Mouse (Mus musculus) left cerebral cortex, adult 8-10 months (tissue): ENCODE results near the gene Zfp398. TPM values are rescaled to one million over a fixed set of nuclear protein-coding genes. Genes with fewer than 3 reads are reported as not detected.
"Not testable (repeated sequence)": the region's sequence is repeated elsewhere in the genome, so short reads cannot be mapped to it uniquely, and the experiment has no call there.

Experiments
- DNase-seq, 2 experiments: peaks; one replicate each; pipeline ENCODE4 v3.0.0; 2022; ENCODE audit warnings: low spot score in 2 of 2
- total RNA-seq, 4 experiments: library from RNA; stranded (reverse); gene quantifications; 2 replicates each; pipeline ENCODE4 v1.2.4; 2022

The Zfp398 gene
- total RNA-seq, 4 experiments from 2014 or later: 19.2 to 24.5 (median 20.1) TPM

DNA sequence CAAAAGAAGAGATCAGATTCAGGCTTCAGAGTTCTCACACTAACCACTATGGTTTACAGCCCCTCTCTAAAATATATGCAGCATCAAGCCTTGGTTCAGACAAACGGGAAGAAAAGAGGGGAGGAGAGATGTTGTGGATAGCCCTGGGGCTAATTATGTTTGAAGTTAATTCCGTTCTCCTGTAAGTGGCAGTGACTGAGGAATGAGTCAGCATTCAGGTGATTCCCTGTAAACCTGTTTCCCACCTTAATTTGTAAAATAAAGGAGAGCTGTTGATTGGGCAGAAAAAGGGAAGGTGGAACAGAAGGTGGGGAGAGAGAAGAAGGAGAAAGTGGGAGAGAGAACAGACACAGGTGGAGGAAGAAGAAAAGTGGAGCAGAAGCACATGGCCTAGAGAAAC, 11.2 kb upstream of the Zfp398 start:
- no peak for DNase-seq

DNA sequence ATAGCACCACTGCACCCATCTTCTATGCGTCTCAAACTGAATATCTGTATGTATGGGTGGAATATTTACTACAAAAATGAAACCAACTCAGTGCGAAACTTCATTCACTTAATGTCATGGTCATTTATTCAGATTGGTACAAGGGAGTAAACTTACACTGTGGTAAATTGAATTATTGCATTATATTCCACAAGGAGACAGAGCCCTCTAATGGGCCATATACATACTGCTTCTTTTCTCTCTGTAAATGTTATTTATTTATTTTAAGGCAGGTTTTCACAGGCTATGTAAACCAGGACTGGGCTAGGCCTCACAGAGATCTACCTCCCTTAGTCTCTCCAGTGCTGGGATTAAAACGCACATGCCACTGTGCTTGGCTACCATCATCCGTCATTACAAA, 8.0 kb upstream of the Zfp398 start:
- no peak for DNase-seq

DNA sequence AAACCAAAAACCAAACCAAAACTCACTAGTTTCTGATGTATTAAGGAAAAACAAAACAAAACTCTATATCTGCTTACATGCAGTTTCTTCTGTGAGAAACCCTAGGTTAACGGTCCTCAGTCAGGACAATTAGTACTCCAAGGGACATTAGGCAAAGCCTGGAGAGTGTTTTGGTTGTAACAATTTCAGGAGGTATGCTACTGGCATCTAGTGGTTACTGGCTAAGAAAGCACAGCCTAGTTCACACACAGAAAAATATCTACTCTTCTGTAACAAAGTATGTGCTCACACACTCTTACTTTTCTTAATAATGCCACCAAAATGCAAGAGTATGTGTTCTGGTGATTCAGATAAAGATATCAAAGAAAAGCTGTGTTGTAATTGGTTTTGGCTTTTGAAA, 6.5 kb upstream of the Zfp398 start:
- DNase-seq: no peak

DNA sequence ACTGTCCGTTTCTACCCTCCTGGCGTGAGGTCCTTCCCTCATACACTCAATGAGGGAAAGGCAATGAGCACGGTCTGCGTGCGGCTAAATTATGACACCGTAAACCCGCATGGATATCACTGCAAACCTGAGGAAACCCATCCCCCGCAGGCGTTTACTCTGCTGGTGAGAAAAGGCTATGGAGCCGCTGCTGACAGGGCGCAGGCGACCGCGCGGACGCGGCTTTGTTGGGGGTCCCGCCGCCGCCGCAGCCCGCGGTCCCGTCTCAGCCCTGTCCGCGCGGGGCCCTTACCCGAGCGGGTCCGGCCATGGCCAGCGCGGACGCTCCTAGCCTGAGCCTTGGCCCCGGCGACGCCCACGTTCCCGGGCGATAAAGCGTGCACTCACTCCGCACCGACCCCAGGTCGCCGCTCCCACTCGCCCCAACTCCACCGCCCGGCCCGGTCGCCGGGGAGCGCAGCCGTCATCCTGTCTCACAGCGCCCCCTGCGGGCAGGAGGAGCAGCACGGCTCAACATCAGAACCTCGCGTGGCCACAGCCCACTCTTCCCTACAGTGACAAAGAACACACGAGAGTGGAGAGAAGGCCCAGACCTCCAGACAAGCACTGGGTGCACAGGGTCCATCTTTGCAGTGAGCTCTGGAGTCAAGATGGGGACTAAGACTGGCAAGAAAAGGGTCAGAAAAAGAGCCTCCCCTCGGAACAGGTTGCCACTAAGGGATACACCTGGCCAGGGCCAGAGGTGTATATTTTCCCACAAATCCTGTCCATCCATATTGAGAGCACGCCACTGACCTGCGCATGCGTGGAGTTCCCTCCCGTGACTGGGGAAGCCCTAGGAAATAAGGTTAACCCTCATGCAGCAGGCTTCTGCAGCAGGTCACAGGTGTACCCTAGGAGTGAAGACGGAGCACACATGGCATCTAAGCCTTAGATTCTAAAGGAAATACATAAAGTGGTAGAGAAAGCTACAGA, 5.1 kb upstream of the Zfp398 start, which contains the start of gene Zfp786:
TSS of gene Zfp786 (minus strand) at position 764 of the 975 bp plus-strand sequence.
- DNase-seq: peak; percentile 77 to 84

DNA sequence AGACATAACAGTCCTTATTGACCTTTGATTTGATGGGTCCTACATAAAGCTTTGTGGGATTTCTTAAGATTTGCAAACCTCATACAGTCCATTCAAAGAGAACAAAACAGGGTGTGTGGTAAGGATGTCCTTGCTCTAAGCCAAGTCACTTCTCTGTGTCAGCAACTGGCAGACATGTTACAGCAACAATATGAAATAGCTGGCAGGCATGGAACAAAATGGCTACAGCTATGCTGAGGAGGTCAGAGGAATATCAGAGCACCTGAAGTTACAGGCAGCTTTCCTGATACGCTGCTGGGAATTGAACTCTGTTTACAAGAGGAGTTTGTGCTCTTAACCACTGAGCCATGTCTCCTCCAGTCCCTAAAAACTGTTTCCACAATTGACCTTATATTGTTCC, 3.2 kb upstream of the Zfp398 start:
- no peak for DNase-seq

- DNase-seq: peak; percentile 24 to 49
These were observed 592 bp downstream of the Zfp398 start for GRCm38 (mm10) chr6:47835984-47836521.

DNA sequence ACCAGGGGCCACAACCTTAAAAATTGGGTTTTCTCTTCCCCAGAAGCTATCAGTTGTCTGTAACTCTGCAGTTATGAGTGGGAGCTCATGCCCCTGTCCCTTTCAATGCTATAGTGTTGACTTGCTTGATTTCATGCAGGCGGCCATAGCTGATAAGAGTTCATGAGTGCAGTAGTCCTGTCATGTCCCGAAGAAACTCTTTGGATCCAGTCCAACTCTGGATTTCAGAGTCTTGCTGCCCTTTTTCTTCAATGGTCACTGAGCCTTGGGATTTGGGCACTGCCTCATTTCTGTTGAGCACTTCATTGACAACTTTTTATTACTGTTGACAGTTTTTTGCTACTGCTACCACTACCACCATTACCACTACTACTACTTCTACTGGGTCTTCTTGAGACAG, 2.2 kb downstream of the Zfp398 start:
- DNase-seq: no peak

DNA sequence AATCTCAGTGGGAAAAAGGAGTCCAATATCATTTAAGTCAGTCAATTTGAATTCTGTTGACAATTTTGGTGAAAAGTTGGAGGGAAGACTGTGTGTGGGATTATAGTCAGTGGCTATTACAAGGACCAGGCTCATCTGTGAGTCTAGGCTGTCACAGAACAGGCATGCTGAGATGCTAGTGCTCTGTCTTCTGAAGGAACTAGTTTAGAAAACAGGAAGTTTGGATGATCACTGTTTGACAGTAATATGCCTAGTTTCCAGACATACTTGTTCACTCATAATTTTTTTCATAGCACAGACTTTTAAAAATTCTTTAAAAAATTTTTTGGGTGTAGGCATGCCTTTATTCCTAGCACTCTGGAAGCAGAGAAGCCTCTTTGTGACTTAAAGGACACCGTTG, 5.6 kb downstream of the Zfp398 start:
- DNase-seq: no peak

DNA sequence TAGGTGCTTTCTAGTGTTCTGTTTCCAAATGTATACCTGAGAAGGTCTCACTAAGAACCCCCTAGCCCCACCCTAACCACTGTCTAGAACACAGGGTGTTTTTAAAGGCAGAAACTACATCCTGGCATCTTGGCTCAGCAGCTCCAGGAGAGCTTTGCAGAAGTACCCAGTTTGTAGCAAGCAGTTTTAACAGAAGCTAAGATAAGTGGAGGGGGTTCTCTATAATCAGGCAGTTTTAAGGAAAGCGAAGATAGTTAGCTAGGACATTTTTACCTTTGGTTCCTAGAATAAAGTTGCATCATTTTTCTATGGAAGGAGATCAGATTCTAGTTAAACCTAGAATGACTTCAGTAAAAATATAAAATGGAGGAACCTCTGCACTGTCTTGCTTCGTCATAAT, 6.4 kb downstream of the Zfp398 start:
- DNase-seq: no peak

- no peak for DNase-seq
These were observed 6.9 kb downstream of the Zfp398 start for GRCm38 (mm10) chr6:47842337-47842736.

- no peak for DNase-seq
These were observed 10.3 kb downstream of the Zfp398 start for GRCm38 (mm10) chr6:47845779-47846178.

DNA sequence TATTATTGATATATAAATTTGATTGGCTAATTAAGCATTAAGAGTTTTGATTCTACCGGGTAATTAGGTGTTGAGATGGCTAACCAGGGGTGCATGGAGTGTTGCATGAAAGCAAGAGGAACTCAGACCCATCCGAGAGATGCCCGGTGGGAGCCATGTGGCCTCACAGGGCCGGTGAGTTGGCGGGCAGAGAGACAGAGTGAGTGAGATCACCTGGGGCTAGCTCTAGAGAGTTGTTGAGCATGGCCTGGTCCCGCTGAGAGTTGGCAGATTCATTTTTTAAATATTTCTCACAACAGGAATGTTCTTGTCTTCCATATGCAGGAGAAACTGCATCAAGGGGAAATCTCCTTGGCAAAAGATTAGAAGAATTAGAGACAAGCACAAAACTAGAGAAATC, 21.8 kb downstream of the Zfp398 start:
- DNase-seq: no peak

GRCm38 (mm10) chr6:47857729-47858128, 22.3 kb downstream of the Zfp398 start:
- not testable (repeated sequence) for DNase-seq

- DNase-seq: no peak
These were observed 36.8 kb downstream of the Zfp398 start for GRCm38 (mm10) chr6:47872266-47872665.

DNA sequence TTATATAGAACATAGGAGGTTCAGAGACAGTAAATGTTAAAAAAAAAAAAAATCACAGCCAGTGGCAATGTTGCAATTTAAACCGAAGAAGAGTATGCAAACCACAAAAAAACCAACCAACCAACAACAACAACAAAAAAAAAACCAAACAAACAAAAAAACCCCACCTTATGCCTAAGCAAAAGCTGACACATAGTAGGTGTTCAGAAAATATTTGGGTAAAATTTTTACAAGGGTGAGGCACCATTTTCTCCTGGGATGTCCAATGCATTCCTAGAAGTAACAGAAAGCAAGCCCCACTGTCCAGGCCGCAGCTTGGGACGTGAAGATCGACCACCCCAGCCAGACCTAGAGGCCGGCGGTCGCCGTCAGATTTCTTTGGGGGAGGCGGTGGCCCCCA, 41.6 kb downstream of the Zfp398 start, which contains the start of gene Zfp282:
TSS of gene Zfp282 (plus strand) at position 147 of the 400 bp plus-strand sequence.
- no peak for DNase-seq

- DNase-seq: peak; percentile 83 to 86
These were observed 42.1 kb downstream of the Zfp398 start for GRCm38 (mm10) chr6:47877461-47878132.

DNA sequence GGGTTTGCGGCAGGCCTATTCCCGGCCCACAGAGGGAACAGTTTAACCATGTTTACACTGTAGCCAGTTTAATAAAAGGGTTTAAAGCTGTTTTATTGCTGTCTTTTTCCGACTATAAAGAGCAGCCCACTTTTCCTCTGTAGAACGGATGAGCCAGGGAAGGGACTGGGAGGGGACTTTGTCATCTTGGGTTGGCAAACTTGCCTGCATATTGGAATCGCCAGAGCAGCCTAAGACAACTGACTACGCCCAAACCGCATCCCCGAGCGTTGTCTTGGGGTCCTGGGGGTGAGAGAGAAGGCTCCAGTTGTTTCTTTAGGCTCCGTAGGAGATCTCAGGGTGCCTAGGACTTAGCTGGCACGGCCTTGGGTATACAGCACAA, 42.7 kb downstream of the Zfp398 start:
- DNase-seq: no peak

- DNase-seq: no peak
These were observed 43.1 kb downstream of the Zfp398 start for GRCm38 (mm10) chr6:47878593-47878992.

GRCm38 (mm10) chr6:47879049-47879716, 43.7 kb downstream of the Zfp398 start:
- no peak for DNase-seq

DNA sequence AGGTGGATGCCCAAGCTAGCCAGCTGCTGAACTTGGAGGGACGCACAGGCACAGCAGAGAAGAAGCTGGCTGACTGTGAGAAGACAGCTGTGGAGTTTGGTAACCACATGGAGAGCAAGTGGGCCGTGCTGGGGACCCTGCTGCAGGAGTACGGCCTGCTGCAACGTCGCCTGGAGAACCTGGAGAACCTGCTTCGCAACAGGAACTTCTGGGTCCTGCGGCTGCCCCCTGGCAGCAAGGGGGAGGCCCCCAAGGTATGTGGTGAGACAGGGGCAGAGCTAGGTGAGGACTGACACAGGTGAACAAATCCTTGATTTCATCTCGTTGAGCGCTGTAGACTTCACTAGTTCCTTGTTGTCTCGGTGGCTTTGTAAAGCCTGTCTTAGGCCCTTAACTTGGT, 44.7 kb downstream of the Zfp398 start:
- no peak for DNase-seq

DNA sequence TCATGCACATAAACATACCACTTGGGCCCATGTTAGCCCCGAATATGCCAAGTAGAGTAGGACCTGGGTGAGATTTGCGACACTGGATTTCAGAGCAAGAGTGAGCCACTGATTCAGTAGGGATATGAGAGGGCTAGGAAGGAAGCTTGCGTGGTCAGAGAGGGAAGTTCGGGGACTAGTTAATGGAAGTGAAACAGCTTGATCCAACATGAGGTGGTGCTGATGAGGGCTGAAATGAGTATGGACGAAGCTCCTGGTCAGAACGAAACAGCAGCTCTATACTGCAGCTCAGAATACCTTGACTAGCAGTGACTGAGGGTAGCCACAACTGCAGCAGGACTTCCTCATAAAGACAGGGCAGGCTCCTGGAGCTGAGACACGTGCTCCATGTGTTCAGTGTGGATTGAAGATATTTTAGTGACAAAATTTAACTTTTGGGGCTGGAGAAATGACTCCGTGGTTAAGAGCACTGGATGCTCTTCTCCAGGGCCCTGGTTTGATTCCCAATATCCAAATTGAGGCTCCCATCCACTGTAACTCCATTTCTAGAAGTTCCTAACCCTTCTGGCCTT, 53.4 kb downstream of the Zfp398 start:
- no peak for DNase-seq
